Mouse (Mus musculus): ENCODE measurements around the gene Gpr150. TPM values are rescaled to one million over a fixed set of nuclear protein-coding genes. Genes with fewer than 3 reads are reported as not detected.

Gene Gpr150
- total RNA-seq, 2 experiments from 2014 or later = not detected

GRCm38 (mm10) chr13:76014511-76014910 lies 42.3 kb downstream of the Gpr150 start:
- DNase-seq (ENCODE audit: low spot score in 2 of 2) = no peak

Other genes with a start within 250 kb of the Gpr150 start
- 10 to 100 TPM; 32.5 to 32.7 TPM for gene Glrx, start 217.1 kb downstream of the Gpr150 start, total RNA-seq (2021)
- 10 to 100 TPM; 40.1 to 43.0 TPM for gene Rhobtb3, start 113.1 kb downstream of the Gpr150 start, total RNA-seq (2021)
- gene Spata9, start 89.8 kb downstream of the Gpr150 start, total RNA-seq (2021) = under 1 TPM in 1 of 2 experiments, not detected in 1; 0.56 TPM
- gene Rfesd, start 38.3 kb downstream of the Gpr150 start, total RNA-seq (2021) = 10 to 100 TPM; 10.1 to 13.3 TPM
- gene Arsk, start 41.7 kb upstream of the Gpr150 start, total RNA-seq (2021) = 1 to 10 TPM; 5.4 to 6.9 TPM
- gene Ttc37, start 41.7 kb upstream of the Gpr150 start, total RNA-seq (2021) = 10 to 100 TPM; 17.5 to 19.4 TPM
- under 1 TPM; 0.10 to 0.42 TPM for gene Fam81b, start 248.1 kb upstream of the Gpr150 start, total RNA-seq (2021)